Mouse (Mus musculus) megakaryocyte, embryonic 14.5 days (primary cell): ENCODE results near the gene Pramel1.

Source experiments
- FLI1 ChIP-seq: IDR thresholded peaks from 2 replicates; pipeline ENCODE4 v1.6.1; 2012; ENCODE audit warnings: low read length, inconsistent platforms, mixed read lengths
- GATA1 ChIP-seq: IDR thresholded peaks from 3 replicates; pipeline ENCODE4 v1.6.1; 2012; ENCODE audit warnings: mixed read lengths, low read length, inconsistent platforms, borderline replicate concordance

DNA sequence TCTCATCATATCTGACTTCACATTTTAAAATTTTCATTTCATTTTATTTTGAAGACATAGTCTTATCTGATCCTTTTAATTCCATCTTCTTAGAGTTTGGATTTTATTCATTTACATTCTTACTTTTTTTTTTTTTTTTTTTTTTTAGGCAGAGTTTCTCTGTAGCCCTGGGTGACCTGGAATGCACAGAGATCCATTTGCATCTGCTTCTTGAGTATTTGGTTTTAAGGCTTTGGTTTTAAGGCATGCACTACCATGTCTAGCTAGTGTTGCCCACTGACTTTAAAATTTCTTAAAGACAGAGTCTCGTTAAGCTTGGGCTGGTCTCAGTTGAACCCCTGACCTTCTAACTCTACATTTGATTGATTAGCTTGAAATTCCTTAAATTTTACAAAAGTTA lies 19.4 kb downstream of the Pramel1 start:
- TF ChIP-seq GATA1 (no peak), FLI1 (no peak)
